Mouse (Mus musculus) E14TG2a.4 (cell line): ENCODE measurements around the gene Timm17b.

ENCODE experiments used
- CTCF ChIP-seq: conservative IDR thresholded peaks from 2 replicates; pipeline ENCODE4 v1.5.1; 2014; ENCODE audit warnings: low read length
- NANOG ChIP-seq: IDR thresholded peaks from 2 replicates; pipeline ENCODE4 v1.6.1; 2014; ENCODE audit warnings: borderline replicate concordance, low read length, mixed read lengths
- POU5F1 ChIP-seq: IDR thresholded peaks from 2 replicates; pipeline ENCODE4 v1.6.1; 2014; ENCODE audit warnings: low read length, borderline replicate concordance

DNA sequence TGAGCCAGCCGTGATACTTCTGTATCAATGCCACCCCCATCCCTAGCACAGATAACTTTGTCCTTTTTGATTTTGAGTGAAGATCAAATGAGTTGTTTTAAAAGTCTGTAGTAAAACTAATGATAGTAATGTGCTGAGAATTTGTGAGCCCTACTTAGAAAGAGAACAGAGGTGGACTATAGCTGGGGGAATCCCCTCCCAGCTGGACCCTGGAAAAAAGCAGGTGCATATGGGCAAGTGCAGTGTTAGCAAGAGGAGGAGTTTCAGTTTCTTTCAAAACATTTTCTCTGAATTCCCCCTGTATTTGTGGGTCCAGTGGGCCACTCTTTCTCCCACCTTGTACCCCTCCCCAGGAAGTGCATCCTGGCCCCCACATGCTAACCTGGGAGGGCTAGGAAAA is 36.0 kb upstream of the Timm17b start:
- TF ChIP-seq CTCF (no peak), NANOG (no peak), POU5F1 (no peak)
